Mouse (Mus musculus) midbrain, embryonic 16.5 days (tissue): ENCODE measurements around the gene Ing5. TPM values are rescaled to one million over a fixed set of nuclear protein-coding genes. Genes with fewer than 3 reads are reported as not detected.
A peak's percentile ranks its signal among the peaks of the same experiment; 100 is the strongest.
"Not testable (repeated sequence)": the region's sequence is repeated elsewhere in the genome, so short reads cannot be mapped to it uniquely, and the experiment has no call there.

Experiments used
- ATAC-seq: fragments of 200-750 bp; cut with Nextera tagmentation; 2 replicates; pipeline ENCODE4 v1.8.0; 2017; ENCODE audit warnings: moderate TSS enrichment
- H3K27ac ChIP-seq: fragments of 300-500 bp; sonication (generic); 2 replicates; pipeline ENCODE4 v1.5.1; 2014; ENCODE audit warnings: mild to moderate bottlenecking, low read length, mixed read lengths
- H3K27me3 ChIP-seq: fragments of 300-500 bp; sonication (generic); 2 replicates; pipeline ENCODE4 v1.6.1; 2014; ENCODE audit warnings: low read depth, low read length, mixed read lengths; ENCODE audit not compliant: control insufficient read depth, insufficient read depth
- H3K36me3 ChIP-seq: fragments of 300-500 bp; sonication (generic); 2 replicates; pipeline ENCODE4 v1.6.1; 2014; ENCODE audit warnings: mild to moderate bottlenecking, low read length, moderate library complexity, mixed read lengths; ENCODE audit not compliant: control insufficient read depth, insufficient read depth
- H3K4me1 ChIP-seq: fragments of 300-500 bp; sonication (generic); 2 replicates; pipeline ENCODE4 v1.6.1; 2014; ENCODE audit warnings: mild to moderate bottlenecking, low read length, mixed read lengths; ENCODE audit not compliant: control insufficient read depth, insufficient read depth
- H3K4me2 ChIP-seq: fragments of 300-500 bp; sonication (generic); 2 replicates; pipeline ENCODE4 v1.6.1; 2014; ENCODE audit warnings: mild to moderate bottlenecking, low read length, mixed read lengths
- H3K4me3 ChIP-seq: fragments of 300-500 bp; sonication (generic); 2 replicates; pipeline ENCODE4 v1.5.1; 2014; ENCODE audit warnings: low read depth, mild to moderate bottlenecking, low read length, moderate library complexity, mixed read lengths
- H3K9ac ChIP-seq: fragments of 300-500 bp; sonication (generic); 2 replicates; pipeline ENCODE4 v1.6.1; 2014; ENCODE audit warnings: low read depth, low read length, mixed read lengths
- H3K9me3 ChIP-seq: fragments of 300-500 bp; sonication (generic); replicated peaks from 2 replicates; pipeline ENCODE4 v1.6.1; 2014; ENCODE audit warnings: mild to moderate bottlenecking, low read length, mixed read lengths; ENCODE audit not compliant: control insufficient read depth, poor library complexity, severe bottlenecking
- WGBS: fragments of 180-500 bp; shearing (Covaris S2); extraction: QIAGEN DNeasy Blood & Tissue Kit; methylation state at CpG from one replicate; pipeline ENCODE4 v1.1.7; 2014; 5-methylcytosine and 5-hydroxymethylcytosine counted together
- polyA plus RNA-seq: library from polyadenylated mRNA; unstranded; fragments of >200 nt; fragmentation: Nextera tagmentation; extraction: Ambion mirVana; gene quantifications from 2 replicates; pipeline ENCODE4 v1.2.1, GENCODE M21; 2015

The Ing5 gene
- polyA plus RNA-seq, 1 experiment from 2014 or later: 10.0 TPM

GRCm38 (mm10) chr1:93824609-93825008, 20.8 kb downstream of the Ing5 start, which contains the start of gene D2hgdh:
Gene D2hgdh, plus strand, starts transcription at chr1:93824909.
- Histone ChIP-seq H3K27ac (peak within 1 kb of the TSS; percentile 90), H3K4me3 (peak within 1 kb of the TSS; percentile 48), H3K4me1 (peaks cover 9% of the 10 kb centered on the region), H3K9me3 (no peaks in the 10 kb centered on the region), H3K9ac (peak within 1 kb of the TSS; percentile 70), H3K27me3 (no peaks in the 10 kb centered on the region), H3K4me2 (peak within 1 kb of the TSS; percentile 85), H3K36me3 (peaks cover under 1% of the 10 kb centered on the region; the same call in 1 of the 2 replicates)
- 2% methylated on average over 10 of the region's 10 CpGs for WGBS
- ATAC-seq: peak; percentile 30

GRCm38 (mm10) chr1:93825105-93825674, 21.4 kb downstream of the Ing5 start:
- no peaks in the 10 kb centered on the region for H3K27me3 ChIP-seq
- H3K9ac ChIP-seq: peak overlapping the region; percentile 70
- H3K27ac ChIP-seq: peak overlapping the region; percentile 90
- H3K4me1 ChIP-seq: peaks cover 9% of the 10 kb centered on the region
- no peaks in the 10 kb centered on the region; the same call in 1 of the 2 replicates for H3K36me3 ChIP-seq
- under 1% methylated on average over 30 of the region's 30 CpGs for WGBS
- peak overlapping the region; percentile 85 for H3K4me2 ChIP-seq
- H3K4me3 ChIP-seq: peak overlapping the region; percentile 48
- peak; percentile 97 for ATAC-seq
- H3K9me3 ChIP-seq: no peaks in the 10 kb centered on the region

GRCm38 (mm10) chr1:93825771-93826539, 22.2 kb downstream of the Ing5 start:
- Histone ChIP-seq H3K4me2 (peak overlapping the region; percentile 85), H3K27me3 (no peaks in the 10 kb centered on the region), H3K36me3 (no peaks in the 10 kb centered on the region; the same call in 1 of the 2 replicates), H3K27ac (peak overlapping the region; percentile 90), H3K4me1 (peaks cover 9% of the 10 kb centered on the region), H3K9me3 (no peaks in the 10 kb centered on the region), H3K9ac (peak overlapping the region; percentile 70), H3K4me3 (peak overlapping the region; percentile 48)
- peak; percentile 65 for ATAC-seq
- 38% methylated on average over 27 of the region's 27 CpGs for WGBS

- WGBS: 94% methylated on average over 9 of the region's 9 CpGs
- Histone ChIP-seq H3K27ac (0 out of 2 replicates have a peak overlapping the region, but pooled peaks have one; percentile 90), H3K9me3 (no peaks in the 10 kb centered on the region), H3K27me3 (no peaks in the 10 kb centered on the region), H3K36me3 (no peaks in the 10 kb centered on the region; the same call in 1 of the 2 replicates), H3K9ac (no peak overlapping the region), H3K4me1 (peaks cover 9% of the 10 kb centered on the region), H3K4me2 (peak overlapping the region; percentile 85), H3K4me3 (peak overlapping the region; percentile 48)
- no peak for ATAC-seq
Measured at GRCm38 (mm10) chr1:93826540-93826835, 22.7 kb downstream of the Ing5 start.

- not testable (repeated sequence) for H3K36me3 ChIP-seq, H3K27me3 ChIP-seq, H3K4me1 ChIP-seq, H3K4me2 ChIP-seq, ATAC-seq, H3K9me3 ChIP-seq, H3K4me3 ChIP-seq, H3K9ac ChIP-seq, H3K27ac ChIP-seq
- 72% methylated on average over 2 of the region's 4 CpGs for WGBS
Measured at GRCm38 (mm10) chr1:93832754-93833360, 29.1 kb downstream of the Ing5 start.

GRCm38 (mm10) chr1:93834671-93835150, 30.9 kb downstream of the Ing5 start:
- WGBS: 87% methylated on average over 7 of the region's 7 CpGs
- H3K27me3 ChIP-seq: no peaks in the 10 kb centered on the region
- H3K9me3 ChIP-seq: no peaks in the 10 kb centered on the region
- no peak for ATAC-seq
- peaks cover 2% of the 10 kb centered on the region; the same call in 1 of the 2 replicates for H3K36me3 ChIP-seq
- no peak overlapping the region for H3K4me3 ChIP-seq
- no peak overlapping the region for H3K9ac ChIP-seq
- no peak overlapping the region for H3K4me2 ChIP-seq
- no peaks in the 10 kb centered on the region for H3K4me1 ChIP-seq
- H3K27ac ChIP-seq: no peak overlapping the region

GRCm38 (mm10) chr1:93835211-93835610, 31.4 kb downstream of the Ing5 start:
- no peaks in the 10 kb centered on the region for H3K9me3 ChIP-seq
- no peak overlapping the region for H3K4me2 ChIP-seq
- H3K36me3 ChIP-seq: peaks cover 2% of the 10 kb centered on the region; the same call in 1 of the 2 replicates
- ATAC-seq: no peak
- no peak overlapping the region for H3K9ac ChIP-seq
- WGBS: 94% methylated on average over 4 of the region's 4 CpGs
- H3K4me3 ChIP-seq: no peak overlapping the region
- H3K4me1 ChIP-seq: no peaks in the 10 kb centered on the region
- no peak overlapping the region for H3K27ac ChIP-seq
- H3K27me3 ChIP-seq: no peaks in the 10 kb centered on the region

- Histone ChIP-seq H3K4me3 (no peak overlapping the region), H3K9ac (no peak overlapping the region), H3K4me2 (no peak overlapping the region), H3K27ac (no peak overlapping the region), H3K4me1 (no peaks in the 10 kb centered on the region), H3K36me3 (peaks cover 2% of the 10 kb centered on the region; the same call in 1 of the 2 replicates), H3K27me3 (no peaks in the 10 kb centered on the region), H3K9me3 (no peaks in the 10 kb centered on the region)
- 92% methylated on average over 6 of the region's 6 CpGs for WGBS
- no peak for ATAC-seq
Measured at GRCm38 (mm10) chr1:93835876-93836531, 32.2 kb downstream of the Ing5 start.
